Mouse (Mus musculus): ENCODE measurements at regions not wholly inside any gene's neighbourhood (a gene's known extent, or its start where the extent isn't known, plus 50 kb on each side); places are given as distances from the start of the nearest gene placed in this dataset.

- Histone ChIP-seq H3K9me3 (replicated peaks; ENCODE audit: control insufficient read depth, low read length) (no peaks in the 10 kb centered on the region), H3K36me3 (ENCODE audit: control insufficient read depth, insufficient read depth, low read length) (no peaks in the 10 kb centered on the region), H3K4me1 (ENCODE audit: control insufficient read depth, insufficient read depth, low read length) (no peaks in the 10 kb centered on the region), H3K27me3 (replicated peaks; ENCODE audit: control insufficient read depth, insufficient read depth, low read length) (no peaks in the 10 kb centered on the region), H3K4me3 (ENCODE audit: low read depth, low read length) (no peak overlapping the region), H3K9ac (ENCODE audit: low read length) (no peak overlapping the region), H3K4me2 (ENCODE audit: low read length) (no peak overlapping the region), H3K27ac (ENCODE audit: low read depth, low read length) (no peak overlapping the region)
- 84% methylated on average over 4 of the region's 4 CpGs for WGBS
- DNase-seq (ENCODE audit: low spot score), result no peak
- ATAC-seq, result no peak
Observed at GRCm38 (mm10) chr3:101672943-101673342, 68.5 kb upstream of the Atp1a1 start.

GRCm38 (mm10) chr3:101670561-101671001 is 66.1 kb upstream of the Atp1a1 start:
- DNase-seq (ENCODE audit: low spot score) (peak; percentile 24), ATAC-seq (no peak)
- no peak overlapping the region for H3K4me3 ChIP-seq (ENCODE audit: low read depth, low read length)
- no peaks in the 10 kb centered on the region for H3K9me3 ChIP-seq (replicated peaks; ENCODE audit: control insufficient read depth, low read length)
- H3K27ac ChIP-seq (ENCODE audit: low read depth, low read length), result no peak overlapping the region
- peaks cover 2% of the 10 kb centered on the region; the same call in 1 of the 2 replicates for H3K4me1 ChIP-seq (ENCODE audit: control insufficient read depth, insufficient read depth, low read length)
- H3K36me3 ChIP-seq (ENCODE audit: control insufficient read depth, insufficient read depth, low read length), result no peaks in the 10 kb centered on the region
- no peaks in the 10 kb centered on the region for H3K27me3 ChIP-seq (replicated peaks; ENCODE audit: control insufficient read depth, insufficient read depth, low read length)
- H3K9ac ChIP-seq (ENCODE audit: low read length), result no peak overlapping the region
- 35% methylated on average over 8 of the region's 8 CpGs for WGBS
- no peak overlapping the region for H3K4me2 ChIP-seq (ENCODE audit: low read length)

GRCm38 (mm10) chr3:101669743-101670142 is 65.3 kb upstream of the Atp1a1 start:
- ATAC-seq (no peak), DNase-seq (ENCODE audit: low spot score) (no peak)
- H3K9ac ChIP-seq (ENCODE audit: low read length), result no peak overlapping the region
- no peak overlapping the region for H3K27ac ChIP-seq (ENCODE audit: low read depth, low read length)
- WGBS, result 92% methylated on average over 3 of the region's 3 CpGs
- H3K27me3 ChIP-seq (replicated peaks; ENCODE audit: control insufficient read depth, insufficient read depth, low read length), result no peaks in the 10 kb centered on the region
- H3K4me2 ChIP-seq (ENCODE audit: low read length), result no peak overlapping the region
- no peaks in the 10 kb centered on the region for H3K9me3 ChIP-seq (replicated peaks; ENCODE audit: control insufficient read depth, low read length)
- peaks cover 2% of the 10 kb centered on the region; the same call in 1 of the 2 replicates for H3K4me1 ChIP-seq (ENCODE audit: control insufficient read depth, insufficient read depth, low read length)
- H3K36me3 ChIP-seq (ENCODE audit: control insufficient read depth, insufficient read depth, low read length), result no peaks in the 10 kb centered on the region
- H3K4me3 ChIP-seq (ENCODE audit: low read depth, low read length), result no peak overlapping the region

GRCm38 (mm10) chr3:101667767-101668387 is 63.4 kb upstream of the Atp1a1 start:
- ATAC-seq, result 0 out of 2 replicates have a peak, but pooled peaks have one; percentile 18
- no peak for DNase-seq (ENCODE audit: low spot score)
- H3K27ac ChIP-seq (ENCODE audit: low read depth, low read length), result no peak overlapping the region
- H3K36me3 ChIP-seq (ENCODE audit: control insufficient read depth, insufficient read depth, low read length), result no peaks in the 10 kb centered on the region
- WGBS, result 45% methylated on average over 10 of the region's 10 CpGs
- no peak overlapping the region for H3K4me2 ChIP-seq (ENCODE audit: low read length)
- no peaks in the 10 kb centered on the region for H3K9me3 ChIP-seq (replicated peaks; ENCODE audit: control insufficient read depth, low read length)
- H3K27me3 ChIP-seq (replicated peaks; ENCODE audit: control insufficient read depth, insufficient read depth, low read length), result no peaks in the 10 kb centered on the region
- peaks cover 2% of the 10 kb centered on the region; the same call in 1 of the 2 replicates for H3K4me1 ChIP-seq (ENCODE audit: control insufficient read depth, insufficient read depth, low read length)
- no peak overlapping the region for H3K4me3 ChIP-seq (ENCODE audit: low read depth, low read length)
- H3K9ac ChIP-seq (ENCODE audit: low read length), result no peak overlapping the region

GRCm38 (mm10) chr3:101667186-101667585 is 62.7 kb upstream of the Atp1a1 start:
- no peak overlapping the region for H3K27ac ChIP-seq (ENCODE audit: low read depth, low read length)
- DNase-seq (ENCODE audit: low spot score) (no peak), ATAC-seq (no peak)
- no peaks in the 10 kb centered on the region for H3K27me3 ChIP-seq (replicated peaks; ENCODE audit: control insufficient read depth, insufficient read depth, low read length)
- H3K4me3 ChIP-seq (ENCODE audit: low read depth, low read length), result no peak overlapping the region
- H3K4me2 ChIP-seq (ENCODE audit: low read length), result no peak overlapping the region
- 30% methylated on average over 4 of the region's 4 CpGs for WGBS
- H3K4me1 ChIP-seq (ENCODE audit: control insufficient read depth, insufficient read depth, low read length), result peaks cover 2% of the 10 kb centered on the region; the same call in 1 of the 2 replicates
- no peaks in the 10 kb centered on the region for H3K36me3 ChIP-seq (ENCODE audit: control insufficient read depth, insufficient read depth, low read length)
- no peak overlapping the region for H3K9ac ChIP-seq (ENCODE audit: low read length)
- no peaks in the 10 kb centered on the region for H3K9me3 ChIP-seq (replicated peaks; ENCODE audit: control insufficient read depth, low read length)

- no peak overlapping the region for H3K27ac ChIP-seq (ENCODE audit: low read depth, low read length)
- H3K27me3 ChIP-seq (replicated peaks; ENCODE audit: control insufficient read depth, insufficient read depth, low read length), result no peaks in the 10 kb centered on the region
- H3K9ac ChIP-seq (ENCODE audit: low read length), result no peak overlapping the region
- no peaks in the 10 kb centered on the region for H3K9me3 ChIP-seq (replicated peaks; ENCODE audit: control insufficient read depth, low read length)
- no peak overlapping the region for H3K4me2 ChIP-seq (ENCODE audit: low read length)
- H3K4me3 ChIP-seq (ENCODE audit: low read depth, low read length), result no peak overlapping the region
- ATAC-seq (no peak), DNase-seq (ENCODE audit: low spot score) (no peak)
- WGBS, result 92% methylated on average over 8 of the region's 8 CpGs
- H3K4me1 ChIP-seq (ENCODE audit: control insufficient read depth, insufficient read depth, low read length), result peaks cover 4% of the 10 kb centered on the region; the same call in 1 of the 2 replicates
- no peaks in the 10 kb centered on the region for H3K36me3 ChIP-seq (ENCODE audit: control insufficient read depth, insufficient read depth, low read length)
Observed at GRCm38 (mm10) chr3:101666583-101666982, 62.1 kb upstream of the Atp1a1 start.

GRCm38 (mm10) chr3:101661184-101661992 is 56.9 kb upstream of the Atp1a1 start:
- no peak overlapping the region for H3K4me3 ChIP-seq (ENCODE audit: low read depth, low read length)
- no peak overlapping the region for H3K4me2 ChIP-seq (ENCODE audit: low read length)
- DNase-seq (ENCODE audit: low spot score), result peak; percentile 81
- H3K9me3 ChIP-seq (replicated peaks; ENCODE audit: control insufficient read depth, low read length), result no peaks in the 10 kb centered on the region
- 33% methylated on average over 9 of the region's 9 CpGs for WGBS
- no peaks in the 10 kb centered on the region for H3K27me3 ChIP-seq (replicated peaks; ENCODE audit: control insufficient read depth, insufficient read depth, low read length)
- peak overlapping the region; percentile 63; the same call in 1 of the 2 replicates for H3K27ac ChIP-seq (ENCODE audit: low read depth, low read length)
- peak; percentile 85 for ATAC-seq
- H3K9ac ChIP-seq (ENCODE audit: low read length), result peak overlapping the region; percentile 5; the same call in 1 of the 2 replicates
- peaks cover 15% of the 10 kb centered on the region for H3K4me1 ChIP-seq (ENCODE audit: control insufficient read depth, insufficient read depth, low read length)
- no peaks in the 10 kb centered on the region for H3K36me3 ChIP-seq (ENCODE audit: control insufficient read depth, insufficient read depth, low read length)

- WGBS, result 42% methylated on average over 6 of the region's 6 CpGs
- H3K36me3 ChIP-seq (ENCODE audit: control insufficient read depth, insufficient read depth, low read length), result no peaks in the 10 kb centered on the region
- H3K9me3 ChIP-seq (replicated peaks; ENCODE audit: control insufficient read depth, low read length), result no peaks in the 10 kb centered on the region
- H3K4me3 ChIP-seq (ENCODE audit: low read depth, low read length), result no peak overlapping the region
- no peak for DNase-seq (ENCODE audit: low spot score)
- H3K27me3 ChIP-seq (replicated peaks; ENCODE audit: control insufficient read depth, insufficient read depth, low read length), result no peaks in the 10 kb centered on the region
- ATAC-seq, result peak; percentile 43; the same call in 1 of the 2 replicates
- H3K9ac ChIP-seq (ENCODE audit: low read length), result no peak overlapping the region
- peak overlapping the region; percentile 63; the same call in 1 of the 2 replicates for H3K27ac ChIP-seq (ENCODE audit: low read depth, low read length)
- H3K4me1 ChIP-seq (ENCODE audit: control insufficient read depth, insufficient read depth, low read length), result peaks cover 15% of the 10 kb centered on the region
- H3K4me2 ChIP-seq (ENCODE audit: low read length), result no peak overlapping the region
Observed at GRCm38 (mm10) chr3:101660635-101661034, 56.2 kb upstream of the Atp1a1 start.

GRCm38 (mm10) chr3:101660176-101660575 is 55.7 kb upstream of the Atp1a1 start:
- no peak overlapping the region for H3K4me3 ChIP-seq (ENCODE audit: low read depth, low read length)
- ATAC-seq, result no peak
- H3K9me3 ChIP-seq (replicated peaks; ENCODE audit: control insufficient read depth, low read length), result no peaks in the 10 kb centered on the region
- H3K9ac ChIP-seq (ENCODE audit: low read length), result no peak overlapping the region
- peaks cover 15% of the 10 kb centered on the region for H3K4me1 ChIP-seq (ENCODE audit: control insufficient read depth, insufficient read depth, low read length)
- peak overlapping the region; percentile 63; the same call in 1 of the 2 replicates for H3K27ac ChIP-seq (ENCODE audit: low read depth, low read length)
- DNase-seq (ENCODE audit: low spot score), result no peak
- no peak overlapping the region for H3K4me2 ChIP-seq (ENCODE audit: low read length)
- H3K27me3 ChIP-seq (replicated peaks; ENCODE audit: control insufficient read depth, insufficient read depth, low read length), result no peaks in the 10 kb centered on the region
- H3K36me3 ChIP-seq (ENCODE audit: control insufficient read depth, insufficient read depth, low read length), result no peaks in the 10 kb centered on the region
- 92% methylated on average over 4 of the region's 4 CpGs for WGBS

All from forebrain, embryonic 14.5 days (tissue).